Mouse (Mus musculus) liver, embryonic 14.5 days (tissue): ENCODE results near the gene Efnb2. TPM values are rescaled to one million over a fixed set of nuclear protein-coding genes. Genes with fewer than 3 reads are reported as not detected.

Experiments used
- ATAC-seq: fragments of 200-750 bp; cut with Nextera tagmentation; 2 replicates; pipeline ENCODE4 v1.8.0; 2017; ENCODE audit warnings: moderate number of reproducible peaks, mild to moderate bottlenecking, moderate library complexity; ENCODE audit not compliant: insufficient read depth
- DNase-seq, 3 experiments: peaks; one replicate each; pipeline ENCODE4 v3.0.0-alpha.2; 2012 to 2013; ENCODE audit warnings: low read depth in 3 of 3, low spot score in 3 of 3
- H3K27ac ChIP-seq: fragments of 300-500 bp; sonication (generic); 2 replicates; pipeline ENCODE4 v1.5.1; 2014; ENCODE audit warnings: moderate library complexity, mild to moderate bottlenecking, control low read depth, inconsistent platforms
- H3K27me3 ChIP-seq: fragments of 300-500 bp; sonication (generic); 2 replicates; pipeline ENCODE4 v1.6.1; 2014; ENCODE audit warnings: mild to moderate bottlenecking, low read length, moderate library complexity; ENCODE audit not compliant: control insufficient read depth, insufficient read depth
- H3K36me3 ChIP-seq: fragments of 300-500 bp; sonication (generic); replicated peaks from 2 replicates; pipeline ENCODE4 v1.6.1; 2014; ENCODE audit warnings: low read depth; ENCODE audit not compliant: control insufficient read depth, insufficient read depth
- H3K4me1 ChIP-seq, 2 experiments: fragments of 200-500 bp in 1 of 2; fragments of 300-500 bp in 1 of 2; sonication (generic) in 1 of 2; replicated peaks; 2 replicates each; pipeline ENCODE4 v1.6.1; 2012 to 2014; ENCODE audit warnings: antibody characterized with exemption in 1 of 2, inconsistent platforms in 1 of 2, low read length in 1 of 2; ENCODE audit not compliant: control insufficient read depth in 2 of 2, insufficient read depth in 2 of 2
- H3K4me2 ChIP-seq: fragments of 300-500 bp; sonication (generic); 2 replicates; pipeline ENCODE4 v1.6.1; 2014; ENCODE audit warnings: low read depth, mild to moderate bottlenecking, control low read depth, moderate library complexity
- H3K4me3 ChIP-seq, 2 experiments: fragments of 200-500 bp in 1 of 2; fragments of 300-500 bp in 1 of 2; sonication (generic) in 1 of 2; 2 replicates each; pipeline ENCODE4 v1.5.1; 2012 to 2014; ENCODE audit warnings: low read depth in 2 of 2, low read length in 2 of 2, mild to moderate bottlenecking in 2 of 2, control low read depth in 1 of 2, inconsistent platforms in 1 of 2, moderate library complexity in 1 of 2; ENCODE audit not compliant: insufficient read depth in 1 of 2
- H3K9ac ChIP-seq: fragments of 300-500 bp; sonication (generic); replicated peaks from 2 replicates; pipeline ENCODE4 v1.6.1; 2014; ENCODE audit warnings: mild to moderate bottlenecking, control low read depth, moderate library complexity
- H3K9me3 ChIP-seq: fragments of 300-500 bp; sonication (generic); 2 replicates; pipeline ENCODE4 v1.6.1; 2016; ENCODE audit warnings: low read length, mixed read lengths; ENCODE audit not compliant: control insufficient read depth
- CTCF ChIP-seq: IDR thresholded peaks from 2 replicates; pipeline ENCODE4 v1.5.1; 2016; ENCODE audit warnings: antibody characterized with exemption, low read depth, control low read depth
- EP300 ChIP-seq: IDR thresholded peaks from 2 replicates; pipeline ENCODE4 v1.6.1; 2016; ENCODE audit warnings: antibody characterized with exemption, low read depth
- WGBS: fragments of 180-500 bp; shearing (Covaris S2); extraction: QIAGEN DNeasy Blood & Tissue Kit; methylation state at CpG from one replicate; pipeline ENCODE4 v1.1.7; 2014; ENCODE audit not compliant: insufficient replicate concordance; 5-methylcytosine and 5-hydroxymethylcytosine counted together
- polyA plus RNA-seq, 2 experiments: library from polyadenylated mRNA; depleted of rRNA in 1 of 2; stranded (reverse) in 1 of 2; unstranded in 1 of 2; fragments of >200 nt; fragmentation: Nextera tagmentation in 1 of 2; extraction: Ambion mirVana in 1 of 2; gene quantifications; 2 replicates each; pipeline versions ENCODE4 v1.2.1 to v1.2.3; 2012 to 2014

The Efnb2 gene
- polyA plus RNA-seq, 2 experiments, result 0.79 to 0.85 TPM

- Histone ChIP-seq H3K27ac (no peak overlapping the region), H3K9me3 (no peaks in the 10 kb centered on the region), H3K4me1 (no peaks in the 10 kb centered on the region), H3K9ac (no peak overlapping the region), H3K4me3 (no peak overlapping the region), H3K27me3 (no peaks in the 10 kb centered on the region), H3K4me2 (no peak overlapping the region), H3K36me3 (no peaks in the 10 kb centered on the region)
- TF ChIP-seq EP300 (no peak), CTCF (no peak)
- 53% methylated on average over 4 of the region's 4 CpGs for WGBS
- DNase-seq (no peak), ATAC-seq (no peak)
Observed at GRCm38 (mm10) chr8:8640264-8640588, 20.8 kb downstream of the Efnb2 start.

- no peak overlapping the region for H3K4me3 ChIP-seq
- 51% methylated on average over 8 of the region's 8 CpGs for WGBS
- H3K4me1 ChIP-seq, result no peaks in the 10 kb centered on the region
- ATAC-seq (no peak), DNase-seq (no peak)
- no peak overlapping the region for H3K4me2 ChIP-seq
- H3K27me3 ChIP-seq, result no peaks in the 10 kb centered on the region
- H3K36me3 ChIP-seq, result no peaks in the 10 kb centered on the region
- no peaks in the 10 kb centered on the region for H3K9me3 ChIP-seq
- H3K9ac ChIP-seq, result no peak overlapping the region
- no peak overlapping the region for H3K27ac ChIP-seq
- TF ChIP-seq CTCF, result no peak
- no peak for TF ChIP-seq EP300
Observed at GRCm38 (mm10) chr8:8639569-8640263, 21.3 kb downstream of the Efnb2 start.

GRCm38 (mm10) chr8:8631394-8631793 is 29.6 kb downstream of the Efnb2 start:
- no peak for TF ChIP-seq CTCF
- TF ChIP-seq EP300, result no peak
- 74% methylated on average over 7 of the region's 7 CpGs for WGBS
- ATAC-seq (no peak), DNase-seq (no peak)
- Histone ChIP-seq H3K36me3 (no peaks in the 10 kb centered on the region), H3K27me3 (no peaks in the 10 kb centered on the region), H3K4me2 (no peak overlapping the region), H3K4me1 (no peaks in the 10 kb centered on the region), H3K9ac (no peak overlapping the region), H3K27ac (no peak overlapping the region), H3K9me3 (no peaks in the 10 kb centered on the region), H3K4me3 (no peak overlapping the region)

- WGBS, result 55% methylated on average over 7 of the region's 7 CpGs
- no peak for TF ChIP-seq CTCF
- no peak for TF ChIP-seq EP300
Observed at GRCm38 (mm10) chr8:8624017-8624416, 37.0 kb downstream of the Efnb2 start.

GRCm38 (mm10) chr8:8623486-8623885 is 37.6 kb downstream of the Efnb2 start:
- no peak for ATAC-seq
- H3K9ac ChIP-seq, result no peak overlapping the region
- H3K4me2 ChIP-seq, result no peak overlapping the region
- no peak overlapping the region for H3K27ac ChIP-seq
- no peaks in the 10 kb centered on the region for H3K27me3 ChIP-seq
- WGBS, result 12% methylated on average over 8 of the region's 8 CpGs
- H3K36me3 ChIP-seq, result no peaks in the 10 kb centered on the region
- H3K4me3 ChIP-seq, result no peak overlapping the region
- no peaks in the 10 kb centered on the region for H3K4me1 ChIP-seq
- no peaks in the 10 kb centered on the region for H3K9me3 ChIP-seq
- no peak for TF ChIP-seq CTCF
- TF ChIP-seq EP300, result no peak
- no peak for DNase-seq

More at GRCm38 (mm10) chr8:8624017-8624416, 37.0 kb downstream of the Efnb2 start:
- H3K4me3 ChIP-seq, result no peak overlapping the region
- no peak overlapping the region for H3K27ac ChIP-seq
- ATAC-seq, result no peak
- H3K36me3 ChIP-seq, result no peaks in the 10 kb centered on the region
- DNase-seq, result no peak
- H3K9me3 ChIP-seq, result no peaks in the 10 kb centered on the region
- no peak overlapping the region for H3K4me2 ChIP-seq
- H3K27me3 ChIP-seq, result no peaks in the 10 kb centered on the region
- H3K4me1 ChIP-seq, result no peaks in the 10 kb centered on the region
- H3K9ac ChIP-seq, result no peak overlapping the region
